Comparison of ENCODE assay signal across 10 mouse cellular contexts in genomic region chr2:172729151-172729550, GRCm38 (mm10).
DNase-seq lines count a peak whose midpoint lies in the region; ATAC-seq and TF ChIP-seq lines count a peak whose summit lies in the region.
"Had no signal": no experiment of that assay in that cellular context is flagged by ENCODE, and none has a peak within 500 bp of the region (broad histone marks: within the 10 kb centered on the region; RNA-seq: fewer than 3 reads in every experiment).

No protein-coding gene starts in this region.

- ATAC-seq in kidney, embryonic 14.5 days (ENCODE audit: low FRiP score, low TSS enrichment): no peak
- no peak for ATAC-seq in embryonic facial prominence, embryonic 12.5 days (ENCODE audit: insufficient number of reproducible peaks, insufficient read depth, low FRiP score, low TSS enrichment)
- no peak for ATAC-seq in limb, embryonic 11.5 days (ENCODE audit: insufficient number of reproducible peaks, low FRiP score, low TSS enrichment, low read depth)
- ATAC-seq in CD4-positive, CD25-positive, alpha-beta regulatory T cell, adult 4 months: no peak
- ATAC-seq: liver, embryonic 12.5 days had no signal

- no peaks in the 10 kb centered on the region for H3K36me3 ChIP-seq in kidney, embryonic 14.5 days (ENCODE audit: control insufficient read depth, insufficient read depth, low read length)
- H3K36me3 ChIP-seq in kidney, adult 2 months (ENCODE audit: control insufficient read depth, insufficient read depth, low read length): no peaks in the 10 kb centered on the region
- H3K36me3 ChIP-seq in embryonic facial prominence, embryonic 12.5 days: no peaks in the 10 kb centered on the region
- no peaks in the 10 kb centered on the region for H3K36me3 ChIP-seq in forebrain, embryonic 10.5 days (replicated peaks)
- no peaks in the 10 kb centered on the region for H3K36me3 ChIP-seq in limb, embryonic 11.5 days (ENCODE audit: control insufficient read depth, insufficient read depth, low read length)
- H3K36me3 ChIP-seq: liver, embryonic 12.5 days had no signal

- no peak overlapping the region for H3K27ac ChIP-seq in kidney, embryonic 14.5 days (ENCODE audit: low read depth, low read length)
- no peak overlapping the region for H3K27ac ChIP-seq in kidney, adult 2 months (ENCODE audit: insufficient read depth, low read depth, low read length)
- H3K27ac ChIP-seq in embryonic facial prominence, embryonic 12.5 days: no peak overlapping the region
- peak overlapping the region; percentile 87 for H3K27ac ChIP-seq in forebrain, embryonic 10.5 days
- H3K27ac ChIP-seq in limb, embryonic 11.5 days (replicated peaks; ENCODE audit: low read depth, low read length): 0 out of 2 replicates have a peak overlapping the region, but pooled peaks have one; percentile 30
- H3K27ac ChIP-seq: liver, embryonic 12.5 days had no signal

- DNase-seq in kidney, adult 2 months: no peak
- no peak for DNase-seq in forebrain, embryonic 10.5 days (ENCODE audit: extremely low spot score, low spot score)
- no peak for DNase-seq in limb, embryonic 11.5 days (ENCODE audit: low spot score)
- DNase-seq in adrenal gland, postnatal 10 days: no peak
- DNase-seq: cerebellum, adult 9-10 months; gastrocnemius, postnatal 36 days had no signal

- no peak overlapping the region for H3K4me2 ChIP-seq in kidney, embryonic 14.5 days (replicated peaks; ENCODE audit: low read depth, low read length)
- H3K4me2 ChIP-seq in embryonic facial prominence, embryonic 12.5 days (replicated peaks): peak overlapping the region; percentile 93; the same call in 1 of the 2 replicates
- peak overlapping the region; percentile 91; the same call in 1 of the 2 replicates for H3K4me2 ChIP-seq in limb, embryonic 11.5 days (ENCODE audit: low read depth, severe bottlenecking)

- TF ChIP-seq CTCF in kidney, adult 2 months (conservative IDR thresholded peaks at IDR 0.05; ENCODE audit: insufficient read depth, insufficient read length, low read depth, low read length): no peak

- TF ChIP-seq POLR2A in kidney, adult 2 months (IDR thresholded peaks at IDR 0.05; ENCODE audit: low read depth, low read length): no peak

- 38% methylated on average over 4 of the region's 4 CpGs for WGBS in kidney, embryonic 14.5 days
- WGBS in kidney, adult 2 months: 71% methylated on average over 4 of the region's 4 CpGs
- 62% methylated on average over 4 of the region's 4 CpGs for WGBS in embryonic facial prominence, embryonic 12.5 days
- WGBS in forebrain, embryonic 10.5 days: 48% methylated on average over 4 of the region's 4 CpGs
- WGBS in limb, embryonic 11.5 days: 29% methylated on average over 4 of the region's 4 CpGs

- no peaks in the 10 kb centered on the region for H3K9me3 ChIP-seq in kidney, embryonic 14.5 days (ENCODE audit: control insufficient read depth, low read length)
- H3K9me3 ChIP-seq in embryonic facial prominence, embryonic 12.5 days: no peaks in the 10 kb centered on the region
- H3K9me3 ChIP-seq in forebrain, embryonic 10.5 days: no peaks in the 10 kb centered on the region
- H3K9me3 ChIP-seq in limb, embryonic 11.5 days (ENCODE audit: control insufficient read depth, low read length): no peaks in the 10 kb centered on the region
- H3K9me3 ChIP-seq: liver, embryonic 12.5 days had no signal

- peaks cover 10% of the 10 kb centered on the region for H3K4me1 ChIP-seq in kidney, embryonic 14.5 days (ENCODE audit: control insufficient read depth, insufficient read depth, low read length)
- no peaks in the 10 kb centered on the region for H3K4me1 ChIP-seq in kidney, adult 2 months (ENCODE audit: control insufficient read depth, insufficient read depth, low read length)
- H3K4me1 ChIP-seq in embryonic facial prominence, embryonic 12.5 days: peaks cover 40% of the 10 kb centered on the region
- peaks cover 91% of the 10 kb centered on the region for H3K4me1 ChIP-seq in forebrain, embryonic 10.5 days
- H3K4me1 ChIP-seq in limb, embryonic 11.5 days (ENCODE audit: control insufficient read depth, insufficient read depth, low read length): peaks cover 26% of the 10 kb centered on the region

- H3K4me3 ChIP-seq in kidney, embryonic 14.5 days (ENCODE audit: low read length): 0 out of 2 replicates have a peak overlapping the region, but pooled peaks have one; percentile 42
- no peak overlapping the region for H3K4me3 ChIP-seq in kidney, adult 2 months (ENCODE audit: insufficient read depth, low read depth, low read length)
- H3K4me3 ChIP-seq in embryonic facial prominence, embryonic 12.5 days: peak overlapping the region; percentile 40
- peak overlapping the region; percentile 40 for H3K4me3 ChIP-seq in forebrain, embryonic 10.5 days
- H3K4me3 ChIP-seq in limb, embryonic 11.5 days (ENCODE audit: low read depth, low read length): no peak overlapping the region

- no peak overlapping the region for H3K9ac ChIP-seq in kidney, embryonic 14.5 days (ENCODE audit: low read depth, low read length)
- no peak overlapping the region for H3K9ac ChIP-seq in embryonic facial prominence, embryonic 12.5 days
- H3K9ac ChIP-seq in limb, embryonic 11.5 days (ENCODE audit: low read length): no peak overlapping the region
- H3K9ac ChIP-seq: liver, embryonic 12.5 days had no signal

- H3K27me3 ChIP-seq in kidney, embryonic 14.5 days (ENCODE audit: control insufficient read depth, insufficient read depth, low read length): peaks cover 80% of the 10 kb centered on the region
- peaks cover 7% of the 10 kb centered on the region; the same call in 1 of the 2 replicates for H3K27me3 ChIP-seq in kidney, adult 2 months (replicated peaks; ENCODE audit: control insufficient read depth, insufficient read depth, low read length)
- peaks cover 82% of the 10 kb centered on the region for H3K27me3 ChIP-seq in embryonic facial prominence, embryonic 12.5 days
- peaks cover 94% of the 10 kb centered on the region for H3K27me3 ChIP-seq in forebrain, embryonic 10.5 days (ENCODE audit: poor library complexity, severe bottlenecking)
- peaks cover 34% of the 10 kb centered on the region for H3K27me3 ChIP-seq in limb, embryonic 11.5 days (ENCODE audit: control insufficient read depth, insufficient read depth, low read length)

Comparison
In these comparisons a context has a peak if more than half of its experiments do, and no peak if none do; other contexts are left out.
1. H3K4me3 ChIP-seq: peak in kidney, embryonic 14.5 days (single experiment), embryonic facial prominence, embryonic 12.5 days (single experiment) and forebrain, embryonic 10.5 days (single experiment); none in kidney, adult 2 months (single experiment) and limb, embryonic 11.5 days (single experiment).
2. H3K27ac ChIP-seq: peak in forebrain, embryonic 10.5 days (single experiment) and limb, embryonic 11.5 days (single experiment); none in kidney, embryonic 14.5 days (single experiment), kidney, adult 2 months (single experiment) and embryonic facial prominence, embryonic 12.5 days (single experiment).